Mouse (Mus musculus) heart, postnatal 0 days (tissue): ENCODE data around the gene Tcl1b5.
"Not testable (repeated sequence)": the region's sequence is repeated elsewhere in the genome, so short reads cannot be mapped to it uniquely, and the experiment has no call there.

ENCODE experiments used
- CTCF ChIP-seq: IDR thresholded peaks from 2 replicates; pipeline ENCODE4 v1.5.1; 2016; ENCODE audit warnings: antibody characterized with exemption, control low read depth, low read depth
- EP300 ChIP-seq: IDR thresholded peaks from 2 replicates; pipeline ENCODE4 v1.6.1; 2016; ENCODE audit warnings: antibody characterized with exemption, low read depth

DNA sequence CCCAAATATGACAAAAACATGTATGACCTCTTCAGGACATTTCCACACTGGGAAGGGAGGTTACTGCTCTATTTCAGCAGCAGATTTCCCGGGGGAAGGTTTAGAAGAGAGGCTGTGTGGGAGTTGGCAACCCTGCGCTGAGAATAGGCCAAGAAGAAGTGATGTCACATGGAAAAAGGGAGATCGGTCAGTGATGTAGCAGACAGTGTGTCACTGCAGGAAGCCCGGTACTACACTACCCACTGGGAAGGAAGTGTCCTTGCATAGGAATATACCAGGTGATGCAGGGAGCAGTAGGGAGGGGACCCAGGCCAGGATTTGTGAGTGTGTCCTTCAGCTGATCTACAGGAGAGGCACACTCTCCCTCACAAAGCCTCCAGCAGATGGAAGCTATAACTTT is 20.9 kb upstream of the Tcl1b5 start:
- TF ChIP-seq CTCF, EP300: not testable (repeated sequence)
